Mouse (Mus musculus): ENCODE data around the gene Ywhaq. TPM values are rescaled to one million over a fixed set of nuclear protein-coding genes. Genes with fewer than 3 reads are reported as not detected.

Gene Ywhaq
- total RNA-seq, 2 experiments from 2014 or later: 46.3 to 61.9 TPM

- intact Hi-C loops (cut with DNase I; ENCODE audit: low total_unique reads): no loop called here
- DNase-seq: no peak
These were observed 67.1 kb downstream of the Ywhaq start for GRCm38 (mm10) chr12:21350113-21350876.

DNA sequence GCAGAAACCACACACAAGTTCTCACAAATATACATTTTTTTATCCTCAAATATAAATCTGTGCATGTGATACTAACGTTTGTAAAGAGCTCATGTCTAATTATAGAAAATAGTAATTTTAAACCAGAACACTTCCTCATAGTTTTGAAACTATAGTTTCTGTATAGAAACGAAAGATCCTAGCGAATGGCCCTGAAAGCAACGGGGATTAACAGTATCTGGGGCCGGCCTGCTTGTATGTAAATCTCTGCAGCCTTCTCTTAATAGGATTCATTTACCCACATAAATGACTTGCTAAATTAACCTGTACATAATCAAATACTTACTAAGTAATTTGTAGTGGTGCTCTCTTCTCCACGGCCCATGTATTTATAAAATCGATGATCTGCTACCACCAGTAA lies 70.5 kb downstream of the Ywhaq start:
- intact Hi-C loops (cut with DNase I; ENCODE audit: low total_unique reads): no loop called here
- DNase-seq: no peak

GRCm38 (mm10) chr12:21340674-21341073 lies 76.8 kb downstream of the Ywhaq start:
- intact Hi-C loops (cut with DNase I; ENCODE audit: low total_unique reads): no loop called here
- no peak for DNase-seq

Other genes with a start within 250 kb of the Ywhaq start
- 10 to 100 TPM; 22.1 to 23.2 TPM for gene Cpsf3, start 132.2 kb downstream of the Ywhaq start, total RNA-seq (2021)
- gene Itgb1bp1, start 131.4 kb downstream of the Ywhaq start, total RNA-seq (2021): 10 to 100 TPM; 29.2 to 30.7 TPM
- 1 to 10 TPM; 8.1 to 9.7 TPM for gene Iah1, start 101.2 kb downstream of the Ywhaq start, total RNA-seq (2021)
- 10 to 100 TPM; 23.8 to 26.7 TPM for gene Adam17, start 44.0 kb downstream of the Ywhaq start, total RNA-seq (2021)